Mouse (Mus musculus) R1 (cell line): ENCODE measurements around the gene Pkp3.
"Not testable (repeated sequence)": the region's sequence is repeated elsewhere in the genome, so short reads cannot be mapped to it uniquely, and the experiment has no call there.

Experiments
- DNase-seq: peaks from one replicate; pipeline ENCODE4 v3.0.0-alpha.2; 2018; ENCODE audit warnings: low read depth, low spot score

The Pkp3 gene

DNA sequence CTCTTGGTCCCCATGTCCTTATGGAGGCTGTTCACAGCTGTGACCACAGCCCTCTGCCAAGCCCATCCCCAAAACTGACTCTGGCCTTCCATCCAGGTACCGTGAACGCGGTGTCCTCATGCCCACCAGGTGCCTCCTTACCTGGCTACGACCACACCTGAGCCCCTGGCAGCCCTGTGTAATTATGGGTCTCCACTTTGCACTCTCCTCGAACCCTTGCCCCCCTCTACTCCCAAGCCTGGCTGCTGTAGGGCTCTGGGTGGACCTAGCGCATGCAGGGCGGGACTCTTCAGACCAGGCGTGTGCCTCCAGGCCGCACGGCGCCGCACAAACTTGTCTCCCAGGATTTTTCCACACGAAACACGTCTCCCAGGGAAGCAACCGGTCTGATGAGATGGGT lies at the start of gene Pkp3:
Pkp3 (plus strand) TSS at position 378 of the 400 bp plus-strand sequence.
- no peak for DNase-seq

DNA sequence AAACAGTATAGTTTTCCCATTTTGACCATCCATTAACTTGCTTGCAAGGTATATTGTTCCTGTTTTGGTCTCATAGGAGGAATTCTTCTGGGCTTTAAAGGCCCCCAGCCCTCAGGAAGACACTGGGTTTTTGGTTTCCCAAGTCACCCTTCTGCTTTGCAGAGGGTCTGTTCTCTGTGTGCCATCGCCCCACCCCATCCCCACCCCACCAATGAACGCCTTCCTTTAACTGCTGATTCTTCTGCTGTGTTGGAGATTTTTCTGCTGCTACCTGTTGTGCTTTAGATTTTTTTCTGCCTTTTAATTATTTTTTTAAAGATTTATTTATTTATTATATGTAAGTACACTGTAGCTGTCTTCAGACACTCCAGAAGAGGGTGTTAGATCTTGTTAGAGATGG lies 49.2 kb upstream of the Pkp3 start, which contains the start of gene Gm17387:
Gm17387 (plus strand) TSS at position 301 of the 400 bp plus-strand sequence.
- DNase-seq: no peak

- DNase-seq: peak; percentile 74
These were observed 47.6 kb upstream of the Pkp3 start for GRCm38 (mm10) chr7:141030390-141030789.

DNA sequence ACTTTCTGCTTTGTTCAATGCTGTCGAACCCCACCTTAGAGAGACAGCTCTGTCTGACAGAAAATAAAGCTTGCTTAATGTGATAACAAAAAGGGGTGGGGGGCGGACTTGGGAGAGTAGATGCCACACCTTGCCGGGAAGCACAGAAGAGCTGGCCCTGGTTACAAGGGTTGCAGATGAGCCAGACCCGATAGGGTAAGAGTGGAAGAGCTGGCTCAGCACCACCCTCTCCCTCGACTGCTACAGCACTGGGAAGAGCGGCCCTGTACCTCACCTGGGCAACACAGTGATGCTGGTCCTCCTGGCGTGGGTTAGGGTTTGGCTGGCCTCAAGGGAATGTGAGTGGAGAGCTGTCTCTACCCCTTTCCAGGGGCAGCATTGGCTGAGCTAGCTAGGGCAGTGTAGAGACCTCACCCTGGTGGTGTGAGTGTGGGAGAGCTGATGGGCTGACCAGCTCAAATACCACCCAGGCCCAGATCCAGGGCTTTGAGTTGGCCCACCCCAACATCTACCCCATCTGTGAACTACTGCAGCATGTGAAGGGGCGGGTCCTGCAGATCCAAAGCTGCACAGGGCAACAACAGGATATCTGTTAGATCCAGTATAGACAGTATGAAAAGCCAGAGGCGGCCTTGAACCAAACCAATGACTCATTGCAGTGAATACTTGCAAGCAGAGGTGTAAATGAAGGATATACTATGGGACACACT lies 45.4 kb upstream of the Pkp3 start:
- DNase-seq: no peak

DNA sequence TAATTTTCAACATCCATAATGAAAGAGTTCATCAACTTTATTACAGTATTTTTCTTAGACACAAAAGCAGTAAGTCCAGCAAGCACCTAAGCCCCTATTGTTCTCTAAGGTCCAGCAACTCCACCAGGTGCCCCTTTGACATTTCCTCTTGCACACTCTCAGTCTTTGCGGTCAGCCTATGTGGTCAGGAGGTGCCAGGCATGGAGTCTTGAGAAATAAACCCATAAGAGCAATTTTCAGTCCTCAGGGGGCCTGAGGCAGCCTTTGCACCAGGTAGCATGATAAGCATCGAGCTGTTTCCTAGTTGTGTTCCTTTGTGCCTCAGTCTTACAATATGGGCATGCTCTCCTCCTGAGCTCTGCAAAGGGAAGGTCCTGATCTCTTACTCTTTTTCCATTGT lies 41.4 kb upstream of the Pkp3 start:
- not testable (repeated sequence) for DNase-seq

DNA sequence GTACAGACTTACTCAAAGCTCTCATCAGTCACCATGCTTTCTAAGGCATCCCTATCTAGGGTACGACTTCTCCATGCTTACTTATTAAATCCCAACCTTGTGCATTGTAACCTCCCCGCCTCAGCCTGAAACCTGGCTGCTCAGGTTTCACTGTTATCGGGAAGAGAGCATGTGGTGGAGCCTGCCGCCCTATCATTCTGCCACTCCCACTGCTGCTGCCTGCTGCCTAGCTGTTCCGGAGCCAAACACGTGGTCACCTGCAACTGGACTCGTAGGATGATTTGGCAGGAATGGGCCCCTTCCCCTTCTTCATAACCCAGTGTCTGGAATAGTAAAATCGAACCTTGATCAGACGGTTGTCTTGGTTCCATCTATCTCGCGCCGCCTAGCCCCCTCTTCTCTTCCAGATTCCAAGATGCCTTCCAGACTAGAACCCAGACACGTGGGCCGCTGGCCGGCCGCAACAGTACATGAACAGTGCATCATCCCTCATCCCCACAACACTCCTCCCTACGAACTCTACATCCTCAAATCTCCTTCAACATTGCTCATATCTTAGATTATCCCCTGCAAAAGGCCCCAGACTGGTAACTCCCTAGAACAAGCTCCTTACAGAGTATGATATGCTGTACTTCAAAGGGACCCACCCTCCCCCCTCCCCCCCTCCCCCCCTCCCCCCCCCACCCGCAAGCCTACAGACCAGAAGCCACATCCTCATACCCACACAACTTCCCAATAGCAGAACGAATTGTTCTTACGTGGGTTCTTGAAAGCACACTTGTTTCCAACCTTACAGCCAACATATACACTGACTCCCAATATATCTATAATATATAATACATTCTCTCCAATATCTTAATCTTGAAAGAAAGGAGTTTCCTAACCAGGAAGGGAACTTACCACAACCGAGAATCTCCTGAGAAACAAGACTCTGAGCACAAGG lies 39.7 kb upstream of the Pkp3 start:
- no peak for DNase-seq

- no peak for DNase-seq
These were observed 38.5 kb upstream of the Pkp3 start for GRCm38 (mm10) chr7:141039386-141040107.

- DNase-seq: no peak
These were observed 37.0 kb upstream of the Pkp3 start for GRCm38 (mm10) chr7:141040867-141041606.

GRCm38 (mm10) chr7:141041661-141042060 lies 36.4 kb upstream of the Pkp3 start:
- no peak for DNase-seq

- no peak for DNase-seq
These were observed 35.5 kb upstream of the Pkp3 start for GRCm38 (mm10) chr7:141042539-141042938.

DNA sequence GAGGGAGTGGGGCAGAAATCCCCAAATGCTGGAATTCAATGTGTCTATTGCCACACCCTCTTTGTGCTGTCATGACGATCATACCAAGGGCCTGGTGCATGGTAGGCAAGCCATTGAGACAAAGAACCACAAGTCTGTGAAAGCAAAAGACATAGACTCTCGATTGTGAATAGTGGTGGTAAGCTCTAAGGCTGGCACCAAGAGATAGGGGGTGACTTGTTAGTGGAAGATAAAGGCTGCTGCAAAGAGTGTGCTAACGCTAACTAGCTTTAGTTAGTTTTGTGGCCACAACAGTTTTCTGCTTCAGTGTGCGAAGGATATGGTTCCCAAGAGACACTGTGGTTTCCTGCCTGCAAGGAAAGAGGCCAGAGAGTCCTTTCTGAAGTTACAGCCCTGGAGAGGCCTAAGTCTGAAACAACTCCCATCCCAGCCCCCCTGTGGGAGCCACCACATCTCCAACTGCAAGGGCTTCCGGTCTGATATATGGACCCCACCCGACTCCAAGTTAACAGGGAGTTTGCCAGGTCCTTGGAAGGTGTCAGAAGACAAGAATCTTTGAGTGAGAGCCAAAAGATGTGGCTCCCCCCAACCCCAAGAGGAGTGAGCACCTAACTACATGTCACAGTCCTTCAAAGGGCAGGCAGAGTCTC lies 31.0 kb upstream of the Pkp3 start:
- DNase-seq: no peak

GRCm38 (mm10) chr7:141047581-141048225 lies 30.3 kb upstream of the Pkp3 start:
- peak; percentile 98 for DNase-seq

DNA sequence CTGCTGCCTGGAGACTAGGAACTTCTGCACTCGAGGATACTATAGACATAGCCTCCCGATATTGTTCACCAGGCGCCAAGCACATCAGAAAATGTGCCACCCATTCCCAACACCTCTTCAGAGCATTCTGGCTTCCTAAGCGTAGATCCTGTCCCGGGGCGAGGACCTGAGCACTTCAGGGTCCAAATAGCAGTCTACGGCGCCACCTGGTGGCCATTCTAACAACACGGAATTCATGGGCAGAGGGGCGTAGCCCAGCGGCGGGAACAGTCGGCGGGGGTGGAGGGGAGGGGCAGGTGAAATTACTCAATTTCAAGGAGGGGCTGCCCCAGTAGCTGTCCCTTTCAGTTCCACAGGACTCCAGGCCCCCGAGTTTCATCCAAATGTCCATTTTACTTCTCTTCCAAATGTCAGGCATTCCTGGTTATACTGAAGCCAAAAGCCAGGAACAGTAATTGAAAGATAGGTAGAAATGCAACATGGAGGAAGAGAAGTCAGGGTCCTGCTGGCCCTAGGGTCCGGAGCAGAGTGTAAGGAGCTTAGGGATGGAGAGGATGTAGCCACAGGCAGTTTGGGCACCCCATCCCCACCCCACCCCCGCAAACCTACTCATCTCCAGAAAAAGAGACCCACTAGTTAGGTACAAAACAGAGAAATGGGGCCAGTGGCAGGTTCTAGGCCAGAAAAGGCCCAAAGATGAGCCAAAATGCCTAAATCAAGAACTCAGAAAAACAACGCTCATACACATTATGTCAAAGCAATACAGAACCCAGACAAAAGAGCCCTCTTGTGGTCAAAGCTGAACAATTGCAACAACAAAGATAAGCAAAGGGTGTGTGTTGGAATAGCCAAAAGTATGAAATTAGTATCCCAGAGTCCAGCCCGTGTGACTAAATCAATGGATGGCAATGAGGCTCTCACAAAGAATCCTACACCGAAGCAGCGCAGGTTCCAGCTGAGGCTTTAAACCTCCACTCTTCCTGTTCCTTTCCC lies 29.5 kb upstream of the Pkp3 start:
- DNase-seq: peak; percentile 96

GRCm38 (mm10) chr7:141049326-141049725 lies 28.7 kb upstream of the Pkp3 start:
- DNase-seq: no peak

GRCm38 (mm10) chr7:141051060-141051685 lies 26.8 kb upstream of the Pkp3 start:
- peak; percentile 98 for DNase-seq

DNA sequence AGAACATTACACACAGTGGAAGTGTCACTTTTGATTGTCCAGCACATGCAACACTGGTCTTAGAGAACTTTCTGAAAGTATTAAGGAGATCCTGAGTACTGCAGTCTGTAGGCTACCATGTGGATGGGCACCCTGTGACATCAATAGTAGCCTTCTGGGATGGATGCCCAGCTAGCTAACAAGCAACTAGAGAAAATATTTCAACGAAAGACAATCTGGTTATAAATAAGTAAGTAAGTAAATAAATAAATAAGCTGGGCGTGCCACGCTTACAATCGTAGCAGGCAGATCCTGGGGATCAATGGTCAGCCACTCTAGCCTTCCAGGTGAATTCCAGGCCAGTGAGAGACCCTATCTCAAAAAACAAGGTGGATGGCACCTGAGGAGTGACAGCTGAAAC lies 26.0 kb upstream of the Pkp3 start:
- DNase-seq: no peak

DNA sequence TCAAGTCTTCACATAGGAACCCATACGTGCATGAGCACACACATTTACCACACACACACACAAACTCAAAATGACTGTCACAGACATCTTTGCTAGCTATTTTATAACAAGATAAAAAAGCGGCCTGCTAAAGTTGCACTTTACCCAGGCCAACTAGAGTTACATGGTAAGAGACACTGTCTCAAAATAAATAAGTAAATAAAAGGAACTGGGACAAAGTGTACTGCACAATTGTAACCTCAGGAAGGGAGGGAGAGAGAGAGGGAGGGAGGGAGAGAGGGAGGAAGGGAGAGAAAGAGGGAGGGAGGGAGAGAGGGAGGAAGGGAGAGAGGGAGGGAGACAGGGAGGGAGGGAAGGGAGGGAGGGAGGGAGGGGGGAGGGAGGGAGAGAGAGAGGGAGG lies 25.6 kb upstream of the Pkp3 start:
- DNase-seq: no peak

DNA sequence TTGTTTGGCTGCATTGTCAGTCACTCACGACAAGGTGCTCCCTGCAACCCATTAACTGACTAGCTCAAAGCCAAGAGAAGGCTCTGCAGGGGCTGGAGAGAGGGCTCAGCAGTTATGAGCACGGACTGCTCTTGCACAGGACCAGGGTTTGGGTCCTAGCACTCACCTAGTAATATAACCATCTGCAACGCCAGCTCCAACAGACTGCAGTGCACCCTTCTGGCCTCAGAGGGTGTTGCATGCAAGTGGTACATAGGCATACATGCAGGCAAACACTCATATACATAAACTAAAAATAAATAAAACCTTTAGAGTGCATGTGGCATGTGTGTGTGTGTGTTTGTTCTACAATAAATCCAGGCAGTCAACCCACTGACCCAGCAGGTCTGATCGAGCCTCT lies 22.2 kb upstream of the Pkp3 start:
- peak; percentile 64 for DNase-seq

DNA sequence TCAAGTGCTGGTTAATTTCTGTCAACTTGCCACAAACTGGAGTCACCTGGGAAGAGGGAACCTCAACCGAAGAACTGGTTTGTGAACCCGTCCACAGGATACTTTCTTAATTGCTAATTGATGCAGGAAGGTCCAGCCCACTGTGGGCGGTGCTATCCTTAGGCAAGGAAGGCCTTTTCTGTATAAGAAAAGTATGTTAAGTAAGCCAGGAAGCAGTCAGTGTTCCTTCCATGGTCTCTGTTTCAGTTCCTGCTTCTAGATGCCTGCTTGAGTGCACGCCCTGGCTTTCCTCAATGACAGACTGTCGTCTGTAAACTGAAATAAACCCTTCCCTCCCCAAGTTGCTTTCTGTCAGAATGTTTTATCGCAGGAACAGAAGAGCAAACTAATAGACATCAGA lies 21.0 kb upstream of the Pkp3 start:
- peak; percentile 83 for DNase-seq
